Mouse (Mus musculus) adrenal gland, adult (tissue): ENCODE measurements around the gene Adora1.

Experiments
- DNase-seq, 2 experiments: peaks; one replicate each; pipeline ENCODE4 v3.0.0; 2022 to 2023; ENCODE audit warnings: low spot score in 1 of 2; ENCODE audit not compliant: inconsistent age in 2 of 2

Adora1 gene

GRCm38 (mm10) chr1:134195571-134195970 lies 39.7 kb downstream of the Adora1 start:
- peak in 1 of 2 experiments; percentile 41 for DNase-seq

- DNase-seq: peak; percentile 27 to 57
These were observed 40.1 kb downstream of the Adora1 start for GRCm38 (mm10) chr1:134195117-134195516.

GRCm38 (mm10) chr1:134194298-134195022 lies 40.8 kb downstream of the Adora1 start:
- DNase-seq: peak; percentile 31 to 60

- DNase-seq: peak; percentile 68 to 77
These were observed 41.5 kb downstream of the Adora1 start for GRCm38 (mm10) chr1:134193674-134194197.

GRCm38 (mm10) chr1:134193126-134193525 lies 42.1 kb downstream of the Adora1 start, which contains the start of gene Mybph:
Gene Mybph (plus strand): TSS chr1:134193448.
- DNase-seq: peak; percentile 20 to 31

- DNase-seq: peak in 1 of 2 experiments; percentile 9
These were observed 43.2 kb downstream of the Adora1 start for GRCm38 (mm10) chr1:134192024-134192423.

- peak; percentile 54 to 63 for DNase-seq
These were observed 44.0 kb downstream of the Adora1 start for GRCm38 (mm10) chr1:134191192-134191591.

- peak in 1 of 2 experiments; percentile 11 for DNase-seq
These were observed 46.1 kb downstream of the Adora1 start for GRCm38 (mm10) chr1:134188989-134189729.

- peak in 1 of 2 experiments; percentile 35 for DNase-seq
These were observed 47.0 kb downstream of the Adora1 start for GRCm38 (mm10) chr1:134188217-134188616.

GRCm38 (mm10) chr1:134184089-134184488 lies 51.1 kb downstream of the Adora1 start:
- no peak for DNase-seq

GRCm38 (mm10) chr1:134182025-134182424 lies 53.2 kb downstream of the Adora1 start, which contains the start of gene Chil1:
Gene Chil1 (plus strand): TSS chr1:134182176.
- DNase-seq: peak in 1 of 2 experiments; percentile 46

GRCm38 (mm10) chr1:134177976-134178375 lies 57.3 kb downstream of the Adora1 start:
- DNase-seq: no peak

- DNase-seq: no peak
These were observed 62.1 kb downstream of the Adora1 start for GRCm38 (mm10) chr1:134173081-134173480.

GRCm38 (mm10) chr1:134168985-134169697 lies 66.1 kb downstream of the Adora1 start:
- DNase-seq: no peak

GRCm38 (mm10) chr1:134168567-134168966 lies 66.7 kb downstream of the Adora1 start:
- no peak for DNase-seq

GRCm38 (mm10) chr1:134167416-134168305 lies 67.6 kb downstream of the Adora1 start:
- DNase-seq: no peak

GRCm38 (mm10) chr1:134166547-134166946 lies 68.7 kb downstream of the Adora1 start:
- no peak for DNase-seq

GRCm38 (mm10) chr1:134164454-134164853 lies 70.8 kb downstream of the Adora1 start:
- no peak for DNase-seq

GRCm38 (mm10) chr1:134163476-134163875 lies 71.8 kb downstream of the Adora1 start:
- DNase-seq: no peak
